Mouse (Mus musculus): ENCODE data around the gene Zfp933.
"Not testable (repeated sequence)": the region's sequence is repeated elsewhere in the genome, so short reads cannot be mapped to it uniquely, and the experiment has no call there.

Zfp933 gene

DNA sequence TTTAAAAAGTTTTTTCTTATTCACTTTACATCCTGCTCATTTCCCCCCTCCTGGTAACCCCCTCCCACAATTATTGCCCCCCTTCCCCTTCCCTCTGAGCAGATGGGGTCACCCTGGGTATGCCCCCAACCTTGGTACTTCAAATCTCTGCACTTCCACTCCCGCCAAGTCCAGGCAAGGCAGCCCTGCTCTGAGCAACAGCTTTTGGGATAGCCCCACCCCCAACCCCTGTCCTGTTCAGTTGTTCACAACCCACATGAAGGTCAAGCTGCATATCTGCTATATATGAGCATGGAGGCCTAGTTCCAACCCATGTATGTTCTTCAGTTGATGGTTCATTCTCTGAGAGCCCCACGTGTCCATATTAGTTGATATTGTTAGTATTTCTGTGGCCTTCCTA, 2.6 kb upstream of the Zfp933 start:
- DNase-seq = no peak

DNA sequence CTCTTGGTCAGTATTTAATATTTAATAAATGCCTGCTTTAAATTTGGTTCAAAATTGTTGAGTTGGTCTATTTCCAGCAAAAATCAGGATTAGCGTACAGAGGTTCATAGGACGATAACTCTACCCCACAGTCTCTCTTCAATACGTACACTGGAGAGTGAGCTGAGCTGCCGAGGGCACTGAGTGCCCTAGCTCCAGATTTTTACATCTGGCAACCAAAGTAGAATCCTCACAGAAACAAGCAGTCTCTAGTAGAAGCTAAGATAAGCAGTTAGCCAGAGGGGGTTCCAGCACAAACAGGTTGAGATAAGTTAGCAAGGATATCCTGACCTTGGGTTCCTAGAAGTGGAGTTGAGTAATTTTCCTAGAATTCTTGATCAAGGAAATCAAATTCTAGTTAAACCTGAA, 422 bp upstream of the Zfp933 start:
- DNase-seq = no peak

DNA sequence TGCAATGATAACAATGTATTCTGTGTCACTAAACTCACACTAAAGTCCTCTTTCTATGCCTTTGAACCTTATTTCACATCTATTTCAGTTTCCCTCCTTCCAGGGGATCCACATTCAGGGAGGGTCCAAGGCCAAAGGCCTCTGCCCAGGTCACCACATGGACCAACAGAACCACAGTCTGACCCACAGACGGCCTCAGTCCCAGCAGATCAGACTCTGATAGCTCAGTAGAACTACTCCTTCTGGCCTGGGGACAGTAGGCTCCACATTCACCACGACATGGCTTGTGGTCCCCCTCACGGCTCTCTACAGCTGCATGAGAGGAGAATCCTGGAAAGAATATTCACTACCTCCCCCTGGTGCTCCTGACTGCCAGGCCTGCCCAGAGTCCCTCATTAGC, 5.3 kb downstream of the Zfp933 start:
- DNase-seq = no peak

DNA sequence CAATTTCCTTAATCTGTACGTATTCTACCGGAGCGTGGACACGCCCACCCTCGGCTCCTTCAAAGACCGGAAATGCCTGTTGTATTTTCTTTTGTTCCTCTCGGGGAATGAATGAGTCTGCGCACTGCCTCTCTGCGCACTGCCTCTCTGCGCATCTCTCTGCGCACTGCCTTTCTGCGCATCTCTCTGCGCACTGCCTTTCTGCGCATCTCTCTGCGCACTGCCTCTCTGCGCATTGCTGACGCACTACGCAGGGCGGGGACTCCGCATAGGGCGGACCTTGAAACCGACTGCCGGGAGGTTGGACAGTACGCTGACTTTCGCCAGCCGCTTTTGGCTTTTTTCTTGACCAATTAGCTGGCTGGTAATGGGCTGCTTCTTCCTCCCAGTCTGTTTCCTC, 8.9 kb downstream of the Zfp933 start:
- DNase-seq = not testable (repeated sequence)

DNA sequence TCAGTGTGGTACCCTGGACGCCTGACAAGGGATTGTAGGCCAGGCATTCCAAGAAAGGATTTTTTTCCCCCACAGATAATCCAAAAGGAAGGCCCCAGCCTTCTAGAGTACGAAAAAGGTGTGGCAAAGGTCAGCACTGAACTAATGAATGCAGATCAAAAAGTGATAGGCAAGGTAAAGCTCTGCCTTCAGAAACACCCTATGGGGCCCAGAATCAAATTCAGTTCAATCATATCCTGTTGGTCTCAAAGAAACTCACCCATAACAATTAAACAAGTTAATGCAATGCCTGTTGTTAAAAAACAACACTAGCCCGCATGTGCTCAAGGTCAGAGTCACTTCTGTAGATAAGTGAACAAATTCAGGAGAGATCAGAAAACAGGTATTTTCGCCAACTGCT, 23.8 kb downstream of the Zfp933 start:
- DNase-seq = no peak

DNA sequence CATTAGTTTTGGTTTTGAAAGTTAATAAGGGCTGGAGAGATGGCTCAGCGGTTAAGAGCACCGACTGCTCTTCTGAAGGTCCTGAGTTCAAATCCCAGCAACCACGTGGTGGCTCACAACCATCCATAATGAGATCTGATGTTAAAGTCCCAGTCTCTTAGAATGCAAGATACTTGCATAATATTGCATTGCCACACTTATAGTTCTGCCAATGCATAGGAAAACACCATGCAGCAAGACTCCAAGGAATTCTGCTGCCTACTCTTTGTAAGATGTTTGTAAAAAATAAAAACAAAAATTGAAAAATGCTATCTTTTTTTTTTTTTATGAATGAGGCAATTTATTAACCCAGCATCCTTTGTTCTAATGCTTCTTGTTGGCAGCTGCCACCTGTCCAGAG, 26.8 kb downstream of the Zfp933 start:
- not testable (repeated sequence) for DNase-seq

DNA sequence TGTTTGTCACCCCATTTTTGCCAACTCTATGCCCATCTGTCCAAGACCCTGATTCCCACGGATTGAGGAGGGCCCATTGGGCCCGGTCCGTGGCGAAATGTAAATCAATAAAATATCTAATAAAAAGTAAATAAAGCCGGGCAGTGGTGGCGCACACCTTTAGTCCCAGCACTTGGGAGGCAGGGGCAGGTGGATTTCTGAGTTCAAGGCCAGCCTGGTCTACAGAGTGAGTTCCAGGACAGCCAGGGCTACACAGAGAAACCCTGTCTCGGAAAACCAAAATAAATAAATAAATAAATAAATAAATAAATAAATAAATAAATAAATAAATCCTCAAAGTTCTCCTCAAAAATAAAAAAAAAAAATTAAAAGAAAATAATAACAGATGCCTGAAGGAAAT, 28.5 kb downstream of the Zfp933 start:
- not testable (repeated sequence) for DNase-seq

DNA sequence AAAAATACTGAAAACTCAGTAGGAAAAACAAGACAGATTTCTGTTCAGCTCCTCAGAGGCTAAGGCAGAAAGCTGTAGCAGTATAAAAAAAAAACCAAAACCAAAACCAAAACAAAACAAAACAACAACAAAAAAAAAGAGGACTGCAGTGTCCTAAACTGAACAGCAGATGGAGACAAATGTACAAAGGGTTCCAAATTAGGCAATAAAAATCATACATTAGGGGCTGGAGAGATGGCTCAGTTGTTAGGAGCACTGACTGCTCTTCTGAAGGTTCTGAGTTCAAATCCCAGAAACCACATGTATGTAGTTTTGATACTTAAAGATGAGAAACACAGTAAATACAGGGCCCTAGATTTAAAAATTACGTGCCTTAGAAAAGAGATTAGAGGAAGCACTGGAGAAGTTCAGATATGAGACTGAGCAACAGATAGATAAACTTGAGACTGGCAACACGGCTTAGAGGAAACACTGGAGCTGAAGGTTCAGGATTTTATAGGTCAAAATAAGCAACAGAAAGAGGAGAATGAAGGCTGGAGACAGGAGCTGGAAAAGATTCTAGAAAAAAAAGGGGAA, 33.5 kb downstream of the Zfp933 start:
- no peak for DNase-seq

DNA sequence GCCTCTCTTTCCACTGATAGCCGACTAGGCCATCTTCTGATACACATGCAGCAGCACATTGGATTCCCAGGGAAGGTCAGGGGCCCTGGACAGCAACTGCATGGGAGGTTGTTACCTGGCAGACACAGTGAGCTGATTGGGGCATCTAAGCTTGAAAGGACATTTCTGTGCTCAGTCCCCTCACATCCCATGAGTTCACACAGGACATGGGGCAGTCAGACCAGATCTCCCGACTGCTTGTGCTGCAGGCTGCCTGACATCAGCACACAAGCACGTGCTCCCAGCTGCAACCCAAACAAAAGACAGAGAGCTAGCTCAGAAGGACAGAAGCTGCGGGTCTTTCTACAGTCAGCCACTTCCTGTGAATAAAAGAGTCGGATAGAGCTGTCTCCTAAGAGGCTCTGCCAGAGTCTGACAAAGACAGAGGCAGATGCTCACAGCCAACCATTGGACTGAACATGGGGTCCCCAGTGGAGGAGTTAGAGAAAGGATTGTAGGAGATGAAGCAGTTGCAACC, 34.9 kb downstream of the Zfp933 start:
- DNase-seq = no peak

DNA sequence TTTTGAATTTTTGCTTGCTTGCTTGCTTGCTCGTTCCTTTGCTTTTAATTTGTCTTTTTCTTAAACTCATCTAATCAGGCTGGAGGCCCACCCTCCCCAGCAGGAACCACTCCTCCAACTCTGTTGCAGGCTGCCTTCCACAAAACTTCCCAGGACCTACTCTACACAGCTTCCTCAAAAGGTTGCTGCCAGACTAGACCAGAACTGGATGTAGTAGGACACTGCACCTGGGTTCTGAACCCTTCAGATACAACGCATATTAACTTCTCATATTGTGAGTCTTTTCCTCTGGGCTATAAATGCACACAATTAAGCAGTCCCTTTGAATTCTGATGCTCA, 38.2 kb downstream of the Zfp933 start:
- not testable (repeated sequence) for DNase-seq

DNA sequence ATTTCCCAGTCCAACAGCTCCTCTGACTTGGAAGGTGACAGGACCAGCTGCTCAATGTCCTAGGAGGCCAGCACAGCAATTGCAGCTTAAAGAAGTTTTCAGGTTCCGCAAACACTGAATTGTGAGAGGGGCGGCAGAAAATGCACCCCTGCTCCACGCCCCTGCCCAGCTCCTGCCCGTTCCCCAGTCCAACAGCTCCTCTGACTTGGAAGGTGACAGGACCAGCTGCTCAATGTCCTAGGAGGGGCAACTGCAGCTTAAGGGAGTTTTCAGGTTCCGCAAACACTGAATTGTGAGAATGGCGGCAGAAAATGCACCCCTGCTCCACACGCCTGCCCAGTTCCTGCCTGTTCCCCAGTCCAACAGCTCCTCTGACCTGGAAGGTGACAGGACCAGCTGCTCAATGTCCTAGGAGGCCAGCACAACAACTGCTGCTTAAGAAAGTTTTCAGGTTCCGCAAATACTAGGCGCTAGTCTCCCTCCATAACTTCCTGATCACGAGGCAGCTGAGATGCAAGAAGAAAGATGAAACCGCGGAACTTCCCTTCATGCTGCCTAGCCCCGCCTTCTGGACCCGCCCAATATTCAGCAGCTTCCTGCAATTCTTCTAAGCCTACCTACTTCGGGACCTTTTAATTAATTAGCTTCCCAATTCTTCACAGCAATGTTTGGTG, 38.7 kb downstream of the Zfp933 start, which contains the start of gene Zfp984:
TSS of gene Zfp984 (minus strand) at position 497 of the 674 bp plus-strand sequence.
- DNase-seq = peak; percentile 75

DNA sequence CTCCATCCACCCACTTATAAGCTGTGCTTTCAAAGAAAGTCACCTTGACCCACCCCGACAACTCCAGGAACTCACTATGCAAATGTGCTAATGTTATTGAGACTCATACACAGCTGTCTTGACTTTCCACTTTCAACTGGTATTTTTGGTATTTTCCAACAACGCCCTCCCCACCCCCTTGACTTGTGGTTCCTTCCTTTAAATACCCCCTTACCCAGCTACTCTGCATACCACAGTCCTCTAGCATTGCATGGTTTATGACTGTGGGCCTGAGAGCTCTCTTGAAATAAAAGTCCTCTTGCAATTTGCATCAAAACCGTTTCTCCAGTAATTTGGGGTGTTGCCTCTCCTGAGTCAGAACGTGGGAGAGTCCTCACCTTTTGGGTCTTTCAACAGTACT, 39.7 kb downstream of the Zfp933 start:
- not testable (repeated sequence) for DNase-seq

DNA sequence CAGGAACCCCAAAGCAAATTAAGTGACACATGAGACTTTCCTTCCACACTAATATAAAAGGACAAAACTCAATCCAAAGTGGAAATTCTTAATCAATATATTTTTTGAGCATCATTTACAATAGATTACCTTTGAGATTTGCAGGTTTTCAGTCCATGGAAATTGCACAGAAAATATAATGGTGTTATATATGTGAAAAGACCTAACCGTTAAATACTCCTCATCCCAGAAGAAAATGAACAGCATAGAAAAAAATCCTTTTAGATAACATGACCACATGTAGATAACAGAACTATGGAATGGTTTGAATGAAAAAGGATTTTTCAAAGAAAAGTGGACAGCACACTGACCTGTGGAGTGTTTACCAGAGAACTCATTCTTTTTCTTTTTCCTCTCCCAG, 52.9 kb downstream of the Zfp933 start:
- DNase-seq = not testable (repeated sequence)

DNA sequence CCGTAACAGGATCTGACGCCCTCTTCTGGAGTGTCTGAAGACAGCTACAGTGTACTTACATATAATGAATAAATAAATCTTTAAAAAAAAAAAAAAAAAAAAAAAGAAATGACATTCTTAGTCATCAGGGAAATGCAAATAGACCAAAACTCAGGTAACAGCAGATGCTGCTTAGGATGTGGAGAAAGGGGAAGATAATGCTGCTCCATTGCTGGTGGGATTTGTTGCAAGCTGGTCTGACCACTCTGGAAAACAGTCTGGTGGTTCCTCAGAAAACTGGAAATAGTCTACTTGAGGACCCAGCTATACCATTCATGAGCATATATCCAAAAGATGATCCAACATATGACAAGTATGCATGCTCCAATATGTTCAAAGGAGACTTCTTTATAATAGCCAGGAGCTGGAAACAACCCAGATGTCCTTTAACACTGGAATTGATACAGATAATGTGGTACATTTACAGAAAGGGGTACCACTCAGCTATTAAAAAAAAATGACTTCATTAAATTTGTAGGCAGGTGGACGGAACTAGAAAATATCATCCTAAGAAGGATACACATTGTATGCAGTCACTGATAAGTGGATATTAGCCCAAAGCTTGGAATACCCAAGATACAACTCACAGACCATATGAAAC, 54.0 kb downstream of the Zfp933 start:
- DNase-seq = not testable (repeated sequence)

DNA sequence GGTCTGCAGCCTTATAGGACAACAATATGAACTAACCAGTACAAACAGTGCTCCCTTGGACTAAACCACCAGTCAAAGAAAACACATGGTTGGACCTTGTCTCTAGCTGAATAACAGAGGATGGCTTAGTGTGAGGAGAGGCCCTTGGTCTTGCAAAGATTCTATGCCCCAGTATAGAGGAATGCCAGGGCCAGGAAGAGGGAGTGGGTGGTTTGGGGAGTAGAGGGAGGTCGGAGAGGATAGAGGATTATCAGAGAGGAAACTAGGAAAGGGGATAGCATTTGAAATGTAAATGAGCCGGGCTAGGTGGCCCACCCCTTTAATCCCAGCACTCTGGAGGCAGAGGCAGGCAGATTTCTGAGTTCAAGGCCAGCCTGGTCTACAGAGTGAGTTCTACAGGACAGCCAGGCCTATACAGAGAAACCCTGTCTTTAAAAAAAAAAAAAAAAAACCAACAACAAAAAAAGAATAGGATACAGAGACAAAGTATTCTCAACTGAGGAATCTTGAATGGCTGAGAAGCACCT, 54.7 kb downstream of the Zfp933 start:
- not testable (repeated sequence) for DNase-seq

DNA sequence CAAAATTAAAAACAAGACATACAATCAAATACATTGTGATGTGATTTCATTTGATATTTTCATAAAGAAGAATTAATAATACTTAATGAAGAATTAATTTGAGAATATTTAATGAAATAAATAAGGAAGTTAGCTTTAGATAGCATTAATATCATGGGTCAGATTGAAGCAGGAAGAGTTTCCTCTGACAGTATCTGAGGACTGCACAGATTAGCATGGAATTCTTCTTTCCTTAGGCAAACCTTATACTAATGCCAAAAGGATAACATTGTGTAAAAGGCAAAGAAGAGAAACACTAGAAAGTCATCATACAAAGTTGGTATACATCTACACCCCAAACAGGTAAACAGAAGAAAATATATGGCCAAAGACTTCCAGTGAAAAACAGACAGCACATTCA, 56.4 kb downstream of the Zfp933 start:
- not testable (repeated sequence) for DNase-seq
